Mouse (Mus musculus): ENCODE data around the gene Fkbpl. TPM values are rescaled to one million over a fixed set of nuclear protein-coding genes. Genes with fewer than 3 reads are reported as not detected.

Fkbpl gene
- polyA plus RNA-seq, 1 experiment from 2014 or later = 12.3 TPM

DNA sequence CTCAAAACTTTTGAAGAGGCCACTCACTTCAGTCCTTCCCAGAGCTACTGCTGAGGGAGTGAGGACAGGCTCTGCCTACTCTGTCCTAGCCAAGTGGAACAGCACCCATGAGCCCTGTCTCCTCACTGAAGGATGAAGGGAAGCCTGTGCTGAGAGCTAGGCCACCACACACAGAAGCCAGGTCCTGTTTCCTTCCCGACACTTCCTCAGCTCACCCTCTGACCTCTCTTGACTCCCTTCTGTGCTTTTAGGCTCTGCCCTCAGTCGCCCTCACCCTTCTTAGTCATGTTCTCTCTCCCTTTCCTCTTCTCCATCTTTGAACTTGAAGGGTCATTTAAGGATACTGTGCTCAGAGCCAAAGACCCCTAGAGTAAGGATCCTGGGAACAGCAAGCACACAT, 12.7 kb downstream of the Fkbpl start:
- H3K27ac ChIP-seq (ENCODE audit: low read length) = no peak overlapping the region
- peaks cover 22% of the 10 kb centered on the region for H3K4me1 ChIP-seq (ENCODE audit: control insufficient read depth, insufficient read depth, low read length)
- no peak overlapping the region for H3K4me3 ChIP-seq (ENCODE audit: low read length)
- WGBS = 17% methylated on average over 2 of the region's 2 CpGs
- H3K9me3 ChIP-seq (replicated peaks; ENCODE audit: control insufficient read depth, low read length) = no peaks in the 10 kb centered on the region
- 0 out of 2 replicates have a peak, but pooled peaks cover 3% of the 10 kb centered on the region for H3K27me3 ChIP-seq (ENCODE audit: control insufficient read depth, insufficient read depth, low read length)
- H3K36me3 ChIP-seq (ENCODE audit: control insufficient read depth, insufficient read depth) = peaks cover 7% of the 10 kb centered on the region; the same call in 1 of the 2 replicates
- H3K9ac ChIP-seq (ENCODE audit: low read length) = no peak overlapping the region
- no peak for ATAC-seq (replicated peaks; ENCODE audit: extremely low read depth, insufficient read depth, low FRiP score)
- H3K4me2 ChIP-seq (ENCODE audit: low read depth, low read length) = no peak overlapping the region

DNA sequence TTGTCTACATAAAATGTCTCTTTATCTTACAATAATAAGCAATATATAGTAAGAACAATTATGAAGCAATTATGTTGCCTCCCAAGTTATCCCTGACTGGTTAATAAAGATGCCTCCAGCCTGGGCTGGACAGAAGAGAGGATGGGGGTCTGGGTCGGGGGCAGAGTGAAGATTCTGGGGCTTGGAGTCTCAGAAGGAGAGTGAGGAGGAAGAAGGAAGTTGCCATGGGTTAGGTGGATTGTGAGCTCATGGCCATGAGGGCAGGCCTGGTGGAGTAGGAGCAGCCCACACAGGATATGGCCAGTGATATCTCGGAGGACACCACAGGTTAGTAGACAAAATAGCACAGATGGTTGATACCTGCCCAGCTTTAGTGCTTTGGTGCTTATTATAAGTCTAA, 13.6 kb downstream of the Fkbpl start:
- Histone ChIP-seq H3K4me2 (ENCODE audit: low read depth, low read length) (no peak overlapping the region), H3K4me3 (ENCODE audit: low read length) (no peak overlapping the region), H3K36me3 (ENCODE audit: control insufficient read depth, insufficient read depth) (peaks cover 5% of the 10 kb centered on the region; the same call in 1 of the 2 replicates), H3K9ac (ENCODE audit: low read length) (no peak overlapping the region), H3K9me3 (replicated peaks; ENCODE audit: control insufficient read depth, low read length) (no peaks in the 10 kb centered on the region), H3K4me1 (ENCODE audit: control insufficient read depth, insufficient read depth, low read length) (peaks cover 22% of the 10 kb centered on the region), H3K27ac (ENCODE audit: low read length) (no peak overlapping the region), H3K27me3 (ENCODE audit: control insufficient read depth, insufficient read depth, low read length) (0 out of 2 replicates have a peak, but pooled peaks cover 3% of the 10 kb centered on the region)
- ATAC-seq (replicated peaks; ENCODE audit: extremely low read depth, insufficient read depth, low FRiP score) = no peak
- 55% methylated on average over 2 of the region's 2 CpGs for WGBS

DNA sequence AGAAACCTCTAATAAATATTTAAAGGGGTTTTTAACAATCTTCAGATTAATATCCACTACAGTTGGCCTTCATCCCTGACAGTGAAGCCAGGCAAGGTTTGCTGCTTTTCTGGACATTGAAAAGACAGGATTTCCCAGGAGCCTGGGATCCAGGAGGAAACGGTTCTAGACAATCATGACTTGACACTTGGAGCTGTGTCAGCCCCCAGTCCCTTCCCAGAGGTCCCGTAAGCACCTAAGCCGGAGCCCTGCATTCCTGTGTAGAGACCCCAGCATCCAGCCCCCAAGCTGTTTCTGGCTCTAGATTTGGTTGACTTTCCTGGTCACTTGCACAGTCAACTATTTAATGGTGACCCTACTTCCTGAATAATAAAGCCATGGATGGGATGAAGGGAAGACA, 14.0 kb downstream of the Fkbpl start:
- ATAC-seq (replicated peaks; ENCODE audit: extremely low read depth, insufficient read depth, low FRiP score) = no peak
- 70% methylated on average over 3 of the region's 3 CpGs for WGBS
- peaks cover 22% of the 10 kb centered on the region for H3K4me1 ChIP-seq (ENCODE audit: control insufficient read depth, insufficient read depth, low read length)

DNA sequence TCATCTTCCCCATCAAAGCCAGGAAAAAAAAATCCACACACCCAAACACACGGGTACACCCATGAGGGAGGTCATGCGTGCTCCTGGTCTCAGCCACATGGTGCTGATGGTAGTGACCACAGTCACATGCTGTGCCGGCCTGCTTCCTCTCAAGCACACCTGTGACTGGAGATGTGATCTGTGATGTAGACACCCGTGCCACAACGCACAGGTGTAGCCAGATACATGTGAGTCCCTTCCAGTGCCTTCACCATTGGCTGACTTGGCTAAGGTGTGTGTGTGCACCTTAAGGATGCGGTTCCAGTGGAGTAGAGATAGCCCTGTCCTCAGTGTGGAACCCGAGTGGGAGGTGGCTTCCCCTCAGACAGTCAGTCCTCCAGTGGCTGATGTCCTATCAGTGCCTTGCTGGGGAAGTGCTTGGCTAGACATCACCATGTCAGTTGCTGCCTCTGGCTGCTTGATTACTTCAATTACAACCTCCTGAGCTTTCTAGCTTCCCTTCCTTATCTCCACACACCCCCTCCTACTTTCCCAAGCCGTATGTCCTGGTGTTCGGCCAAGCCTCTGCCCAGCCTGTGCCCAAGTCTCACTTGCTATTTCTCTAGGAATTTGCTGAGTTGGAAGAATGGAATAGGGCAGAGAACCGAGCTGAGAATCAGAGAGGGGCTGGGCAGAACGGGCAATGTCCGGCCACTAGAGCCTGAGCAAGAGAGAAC, 14.8 kb downstream of the Fkbpl start:
- peaks cover 22% of the 10 kb centered on the region for H3K4me1 ChIP-seq (ENCODE audit: control insufficient read depth, insufficient read depth, low read length)
- no peak overlapping the region for H3K4me3 ChIP-seq (ENCODE audit: low read length)
- ATAC-seq (replicated peaks; ENCODE audit: extremely low read depth, insufficient read depth, low FRiP score) = no peak
- H3K9ac ChIP-seq (ENCODE audit: low read length) = no peak overlapping the region
- H3K36me3 ChIP-seq (ENCODE audit: control insufficient read depth, insufficient read depth) = no peaks in the 10 kb centered on the region
- WGBS = 47% methylated on average over 12 of the region's 12 CpGs
- H3K9me3 ChIP-seq (replicated peaks; ENCODE audit: control insufficient read depth, low read length) = no peaks in the 10 kb centered on the region
- no peak overlapping the region for H3K27ac ChIP-seq (ENCODE audit: low read length)
- 0 out of 2 replicates have a peak, but pooled peaks cover 3% of the 10 kb centered on the region for H3K27me3 ChIP-seq (ENCODE audit: control insufficient read depth, insufficient read depth, low read length)
- no peak overlapping the region for H3K4me2 ChIP-seq (ENCODE audit: low read depth, low read length)

More for the DNA sequence above, 14.0 kb downstream of the Fkbpl start:
- Histone ChIP-seq H3K4me3 (ENCODE audit: low read length) (no peak overlapping the region), H3K9me3 (replicated peaks; ENCODE audit: control insufficient read depth, low read length) (no peaks in the 10 kb centered on the region), H3K9ac (ENCODE audit: low read length) (no peak overlapping the region), H3K27ac (ENCODE audit: low read length) (no peak overlapping the region), H3K4me2 (ENCODE audit: low read depth, low read length) (no peak overlapping the region), H3K36me3 (ENCODE audit: control insufficient read depth, insufficient read depth) (0 out of 2 replicates have a peak, but pooled peaks cover under 1% of the 10 kb centered on the region), H3K27me3 (ENCODE audit: control insufficient read depth, insufficient read depth, low read length) (0 out of 2 replicates have a peak, but pooled peaks cover 3% of the 10 kb centered on the region)

DNA sequence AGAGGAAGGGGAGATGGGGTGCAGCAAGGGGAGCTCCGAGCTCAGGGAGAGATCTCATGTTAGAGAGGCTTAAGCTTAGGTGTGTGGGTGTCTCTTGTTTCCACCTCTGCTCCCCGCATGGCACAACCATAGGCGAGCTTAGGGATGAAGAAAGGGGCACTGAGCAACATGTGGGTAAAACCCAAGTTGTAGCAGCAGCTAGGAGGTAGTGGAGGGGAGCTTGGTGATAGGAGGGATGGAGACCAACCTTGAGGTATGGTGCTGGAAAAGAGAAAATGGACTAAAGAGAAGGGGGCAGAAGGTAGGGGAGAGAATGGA, 15.3 kb downstream of the Fkbpl start:
- Histone ChIP-seq H3K9me3 (replicated peaks; ENCODE audit: control insufficient read depth, low read length) (no peaks in the 10 kb centered on the region), H3K27me3 (ENCODE audit: control insufficient read depth, insufficient read depth, low read length) (0 out of 2 replicates have a peak, but pooled peaks cover 3% of the 10 kb centered on the region)
- WGBS = 49% methylated on average over 3 of the region's 3 CpGs

DNA sequence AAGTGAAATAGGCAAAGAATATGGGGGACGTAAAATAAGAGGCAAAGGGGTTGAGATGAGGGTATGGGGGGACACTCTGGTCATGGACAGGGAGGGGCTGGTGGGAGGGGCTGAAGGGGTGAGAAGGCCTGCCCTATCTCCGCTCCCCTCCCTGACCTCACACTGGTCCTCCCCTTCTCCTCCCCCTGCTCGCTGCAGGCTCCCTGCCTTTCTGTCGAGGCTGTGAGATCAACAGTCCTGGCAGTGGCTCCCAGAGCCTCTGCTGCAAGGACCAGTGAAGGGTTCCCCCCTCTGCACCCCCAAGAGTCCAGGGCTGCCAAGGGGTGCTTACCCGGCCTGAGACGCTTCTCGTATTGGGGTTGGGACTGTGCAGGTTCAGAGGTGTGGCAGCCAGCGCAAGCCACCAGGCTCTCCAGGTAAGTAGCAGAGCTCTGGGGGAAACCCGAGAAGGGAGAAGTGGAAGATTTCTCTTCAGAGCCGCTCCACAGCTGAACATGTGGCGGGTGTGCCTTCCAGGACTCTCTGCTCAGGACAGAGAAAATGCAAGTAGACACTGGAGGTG, 15.8 kb downstream of the Fkbpl start:
- Histone ChIP-seq H3K4me2 (ENCODE audit: low read depth, low read length) (peak overlapping the region; percentile 7; the same call in 1 of the 2 replicates), H3K4me3 (ENCODE audit: low read length) (peak overlapping the region; percentile 31), H3K36me3 (ENCODE audit: control insufficient read depth, insufficient read depth) (no peaks in the 10 kb centered on the region), H3K4me1 (ENCODE audit: control insufficient read depth, insufficient read depth, low read length) (peaks cover 19% of the 10 kb centered on the region), H3K27ac (ENCODE audit: low read length) (no peak overlapping the region), H3K9ac (ENCODE audit: low read length) (no peak overlapping the region), H3K9me3 (replicated peaks; ENCODE audit: control insufficient read depth, low read length) (no peaks in the 10 kb centered on the region), H3K27me3 (ENCODE audit: control insufficient read depth, insufficient read depth, low read length) (0 out of 2 replicates have a peak, but pooled peaks cover 3% of the 10 kb centered on the region)
- 31% methylated on average over 11 of the region's 11 CpGs for WGBS
- no peak for ATAC-seq (replicated peaks; ENCODE audit: extremely low read depth, insufficient read depth, low FRiP score)

More for the DNA sequence above, 15.3 kb downstream of the Fkbpl start:
- no peak overlapping the region; the same call in 1 of the 2 replicates for H3K4me2 ChIP-seq (ENCODE audit: low read depth, low read length)
- H3K27ac ChIP-seq (ENCODE audit: low read length) = no peak overlapping the region
- H3K9ac ChIP-seq (ENCODE audit: low read length) = no peak overlapping the region
- H3K4me3 ChIP-seq (ENCODE audit: low read length) = no peak overlapping the region
- peaks cover 22% of the 10 kb centered on the region for H3K4me1 ChIP-seq (ENCODE audit: control insufficient read depth, insufficient read depth, low read length)
- ATAC-seq (replicated peaks; ENCODE audit: extremely low read depth, insufficient read depth, low FRiP score) = no peak
- no peaks in the 10 kb centered on the region for H3K36me3 ChIP-seq (ENCODE audit: control insufficient read depth, insufficient read depth)

DNA sequence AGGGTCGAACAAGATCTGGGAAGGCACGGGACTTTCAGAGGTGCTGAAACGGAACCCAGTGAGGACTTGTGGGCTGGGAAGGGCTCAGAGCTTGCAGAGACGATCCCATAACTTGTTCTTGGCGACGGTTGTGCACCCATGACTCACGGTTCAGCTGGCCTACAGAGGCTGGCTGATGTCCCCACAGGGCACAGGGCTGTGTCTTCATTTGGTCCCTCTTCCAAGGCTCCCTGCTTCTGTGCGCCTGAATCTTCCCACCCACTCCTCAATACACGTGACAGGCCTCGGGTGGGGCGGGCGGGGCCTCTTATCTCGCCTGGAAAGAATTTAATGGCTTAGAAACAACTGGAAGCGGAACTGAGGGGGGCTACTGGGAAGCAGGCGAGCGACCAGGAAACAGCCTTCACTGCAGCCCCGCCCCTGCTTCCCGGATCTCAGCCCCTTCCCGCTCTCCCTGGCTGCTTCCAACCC, 16.6 kb downstream of the Fkbpl start:
- H3K36me3 ChIP-seq (ENCODE audit: control insufficient read depth, insufficient read depth) = no peaks in the 10 kb centered on the region
- 3% methylated on average over 19 of the region's 19 CpGs for WGBS
- H3K27me3 ChIP-seq (ENCODE audit: control insufficient read depth, insufficient read depth, low read length) = peaks cover 6% of the 10 kb centered on the region
- H3K9me3 ChIP-seq (replicated peaks; ENCODE audit: control insufficient read depth, low read length) = no peaks in the 10 kb centered on the region
- H3K4me1 ChIP-seq (ENCODE audit: control insufficient read depth, insufficient read depth, low read length) = peaks cover 10% of the 10 kb centered on the region
- H3K4me3 ChIP-seq (ENCODE audit: low read length) = peak overlapping the region; percentile 38
- H3K4me2 ChIP-seq (ENCODE audit: low read depth, low read length) = peak overlapping the region; percentile 39
- no peak overlapping the region for H3K9ac ChIP-seq (ENCODE audit: low read length)
- peak; percentile 43; the same call in 1 of the 2 replicates for ATAC-seq (replicated peaks; ENCODE audit: extremely low read depth, insufficient read depth, low FRiP score)
- H3K27ac ChIP-seq (ENCODE audit: low read length) = peak overlapping the region; percentile 37; the same call in 1 of the 2 replicates

DNA sequence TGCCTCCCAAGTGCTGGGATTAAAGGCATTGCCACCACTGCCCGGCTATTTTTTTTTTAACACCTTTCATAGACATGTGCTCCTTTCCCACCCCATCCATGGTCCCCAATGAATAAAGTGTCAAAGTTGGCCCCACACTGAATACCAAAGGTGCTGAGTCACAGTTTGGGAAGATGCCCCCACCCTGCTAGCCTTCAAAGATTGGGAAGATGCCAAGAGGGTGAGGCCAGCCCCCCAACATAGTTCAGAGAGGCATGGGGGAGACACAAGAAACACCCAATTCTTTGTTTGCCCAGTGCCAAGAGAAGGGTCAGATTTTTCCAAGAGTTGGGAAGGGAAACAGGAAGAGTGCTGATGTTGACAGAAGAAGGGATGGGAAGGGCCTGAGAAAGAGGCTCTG, 17.9 kb downstream of the Fkbpl start:
- 77% methylated on average over 1 of the region's 1 CpGs for WGBS
- peaks cover 6% of the 10 kb centered on the region for H3K27me3 ChIP-seq (ENCODE audit: control insufficient read depth, insufficient read depth, low read length)
- peaks cover 9% of the 10 kb centered on the region; the same call in 1 of the 2 replicates for H3K4me1 ChIP-seq (ENCODE audit: control insufficient read depth, insufficient read depth, low read length)
- H3K27ac ChIP-seq (ENCODE audit: low read length) = no peak overlapping the region
- H3K9ac ChIP-seq (ENCODE audit: low read length) = no peak overlapping the region
- no peaks in the 10 kb centered on the region for H3K9me3 ChIP-seq (replicated peaks; ENCODE audit: control insufficient read depth, low read length)
- no peaks in the 10 kb centered on the region for H3K36me3 ChIP-seq (ENCODE audit: control insufficient read depth, insufficient read depth)
- H3K4me3 ChIP-seq (ENCODE audit: low read length) = no peak overlapping the region
- ATAC-seq (replicated peaks; ENCODE audit: extremely low read depth, insufficient read depth, low FRiP score) = no peak
- no peak overlapping the region for H3K4me2 ChIP-seq (ENCODE audit: low read depth, low read length)

DNA sequence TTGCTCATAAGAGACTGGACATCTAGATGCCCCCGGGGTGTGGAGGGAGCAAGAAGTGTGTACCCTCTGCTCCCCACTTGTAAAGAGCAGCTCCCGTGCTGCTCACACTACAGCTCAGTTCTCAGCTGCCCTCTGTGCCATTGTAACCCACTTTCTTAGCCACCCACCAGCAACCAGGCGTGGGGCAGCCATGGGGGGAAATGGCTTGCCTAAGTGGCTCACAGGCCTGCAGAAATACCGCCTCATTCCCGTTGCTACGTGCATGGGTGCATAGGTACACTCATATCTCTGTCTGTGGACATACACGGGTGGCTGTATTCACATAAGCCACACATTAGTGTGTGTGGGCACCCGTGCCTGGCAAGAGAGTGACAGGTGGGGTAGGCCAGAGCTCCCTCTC, 18.4 kb downstream of the Fkbpl start:
- Histone ChIP-seq H3K4me1 (ENCODE audit: control insufficient read depth, insufficient read depth, low read length) (peaks cover 9% of the 10 kb centered on the region; the same call in 1 of the 2 replicates), H3K4me3 (ENCODE audit: low read length) (no peak overlapping the region), H3K4me2 (ENCODE audit: low read depth, low read length) (no peak overlapping the region), H3K27me3 (ENCODE audit: control insufficient read depth, insufficient read depth, low read length) (peaks cover 6% of the 10 kb centered on the region), H3K36me3 (ENCODE audit: control insufficient read depth, insufficient read depth) (no peaks in the 10 kb centered on the region), H3K9ac (ENCODE audit: low read length) (no peak overlapping the region), H3K9me3 (replicated peaks; ENCODE audit: control insufficient read depth, low read length) (no peaks in the 10 kb centered on the region), H3K27ac (ENCODE audit: low read length) (no peak overlapping the region)
- no peak for ATAC-seq (replicated peaks; ENCODE audit: extremely low read depth, insufficient read depth, low FRiP score)
- 79% methylated on average over 8 of the region's 8 CpGs for WGBS
